Mouse (Mus musculus): ENCODE data around the gene Adamts16.

GRCm38 (mm10) chr13:70818982-70819381, 22.6 kb downstream of the Adamts16 start:
- no peak for TF ChIP-seq CTCF (IDR thresholded peaks at IDR 0.05; ENCODE audit: insufficient read depth, low read length)
- TF ChIP-seq POLR2A (IDR thresholded peaks at IDR 0.05; ENCODE audit: borderline replicate concordance, extremely low read depth, low read depth, low read length): no peak
